Mouse (Mus musculus): ENCODE data around the gene Hs6st2. TPM values are rescaled to one million over a fixed set of nuclear protein-coding genes. Genes with fewer than 3 reads are reported as not detected.
A peak's percentile ranks its signal among the peaks of the same experiment; 100 is the strongest.

Gene Hs6st2
- polyA plus RNA-seq, 1 experiment from 2014 or later: 37.3 TPM

DNA sequence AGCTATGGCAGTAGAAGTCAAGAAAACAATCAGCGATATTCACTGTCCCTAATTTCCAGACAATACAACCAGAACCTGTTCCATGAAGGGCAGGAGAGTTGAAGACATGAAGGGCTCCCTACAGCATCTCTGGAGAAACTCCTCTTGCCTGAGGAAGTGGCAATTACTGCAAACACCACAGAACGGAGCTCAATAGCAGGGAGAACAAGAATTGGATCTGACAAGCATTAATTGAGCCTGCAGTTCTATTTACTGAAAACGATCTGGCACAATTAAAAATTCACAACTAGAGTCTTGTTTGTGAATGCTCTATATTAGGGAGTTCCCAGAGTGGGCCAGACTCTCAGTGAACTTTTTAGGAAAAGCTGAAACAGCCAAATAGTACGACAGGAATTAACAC is 238.3 kb downstream of the Hs6st2 start:
- no peaks in the 10 kb centered on the region for H3K9me3 ChIP-seq
- H3K27ac ChIP-seq: no peak overlapping the region
- no peaks in the 10 kb centered on the region for H3K36me3 ChIP-seq
- H3K27me3 ChIP-seq: no peaks in the 10 kb centered on the region
- no peaks in the 10 kb centered on the region for H3K4me1 ChIP-seq
- no peak overlapping the region for H3K4me3 ChIP-seq
- no peak for ATAC-seq (ENCODE audit: low FRiP score, low read depth)
- H3K9ac ChIP-seq: no peak overlapping the region
- WGBS: 69% methylated on average over 4 of the region's 4 CpGs
- H3K4me2 ChIP-seq (replicated peaks): no peak overlapping the region

DNA sequence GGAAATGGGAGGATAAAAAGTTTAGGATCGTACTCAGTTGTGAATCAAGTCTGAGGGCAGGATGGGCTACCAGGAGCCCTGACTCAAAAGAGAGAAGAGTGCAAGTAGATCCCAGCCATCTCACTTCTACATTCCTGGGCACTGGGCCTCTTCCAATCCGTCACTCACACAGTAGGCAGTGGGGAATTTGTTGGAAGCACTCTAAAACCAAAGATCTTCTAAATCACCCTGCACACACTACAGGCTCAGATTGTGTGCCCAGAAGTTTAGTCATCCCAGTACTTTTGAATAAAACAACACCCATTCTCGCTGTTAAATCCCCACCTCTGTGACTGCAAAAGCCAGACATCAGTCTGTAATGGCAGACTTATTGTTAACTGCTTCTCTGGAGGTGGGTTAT is 249.9 kb downstream of the Hs6st2 start:
- Histone ChIP-seq H3K9ac (no peak overlapping the region), H3K4me1 (no peaks in the 10 kb centered on the region), H3K4me3 (no peak overlapping the region), H3K4me2 (replicated peaks) (no peak overlapping the region), H3K9me3 (no peaks in the 10 kb centered on the region), H3K27me3 (no peaks in the 10 kb centered on the region), H3K27ac (no peak overlapping the region), H3K36me3 (no peaks in the 10 kb centered on the region)
- WGBS: 74% methylated on average over 3 of the region's 3 CpGs
- no peak for ATAC-seq (ENCODE audit: low FRiP score, low read depth)

DNA sequence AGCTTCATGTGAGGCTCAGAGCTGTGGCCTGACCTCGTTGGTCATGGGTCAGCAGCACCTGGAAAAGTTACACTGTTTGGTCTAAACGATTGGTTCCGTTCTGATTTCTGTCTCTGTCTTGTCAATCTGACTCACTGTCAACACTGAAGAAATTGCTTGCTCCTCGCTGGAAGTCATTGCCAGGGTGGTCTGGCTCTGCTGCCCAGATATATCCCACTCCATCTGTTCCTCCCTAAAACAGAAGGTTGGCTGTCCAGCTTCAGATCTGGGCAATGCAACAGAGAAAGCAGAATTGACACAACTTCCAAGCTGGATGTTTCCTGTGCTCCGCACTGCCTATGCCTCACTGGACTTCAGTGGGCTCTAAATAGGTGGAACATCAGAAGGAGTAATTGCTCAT is 256.6 kb downstream of the Hs6st2 start:
- 80% methylated on average over 5 of the region's 5 CpGs for WGBS
- Histone ChIP-seq H3K9ac (no peak overlapping the region), H3K4me2 (replicated peaks) (no peak overlapping the region), H3K9me3 (no peaks in the 10 kb centered on the region), H3K4me3 (no peak overlapping the region), H3K27ac (no peak overlapping the region), H3K36me3 (no peaks in the 10 kb centered on the region), H3K27me3 (no peaks in the 10 kb centered on the region), H3K4me1 (no peaks in the 10 kb centered on the region)
- no peak for ATAC-seq (ENCODE audit: low FRiP score, low read depth)

DNA sequence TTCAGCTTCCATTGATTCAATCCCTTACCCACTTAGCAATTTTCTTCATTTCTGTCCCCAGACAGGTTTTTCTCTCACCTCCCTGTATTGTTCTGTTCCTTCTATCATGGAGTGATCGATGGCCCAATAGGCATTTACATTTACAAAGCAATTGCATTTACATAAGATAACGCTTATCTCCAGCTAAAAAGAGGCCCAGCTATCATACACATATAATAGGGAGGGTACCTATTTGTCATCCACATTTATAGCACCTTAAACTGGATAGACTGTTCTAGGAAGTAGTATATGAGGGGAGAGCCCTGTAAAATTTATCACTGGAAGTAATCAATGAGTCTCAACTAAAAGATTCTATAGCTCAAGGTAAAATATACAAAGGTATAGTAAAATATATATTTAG is 271.4 kb downstream of the Hs6st2 start:
- 84% methylated on average over 2 of the region's 2 CpGs for WGBS
- Histone ChIP-seq H3K36me3 (no peaks in the 10 kb centered on the region), H3K9ac (no peak overlapping the region), H3K4me3 (no peak overlapping the region), H3K4me1 (no peaks in the 10 kb centered on the region), H3K27ac (no peak overlapping the region), H3K4me2 (replicated peaks) (no peak overlapping the region), H3K27me3 (peaks cover 7% of the 10 kb centered on the region; the same call in 1 of the 2 replicates), H3K9me3 (no peaks in the 10 kb centered on the region)
- no peak for ATAC-seq (ENCODE audit: low FRiP score, low read depth)

DNA sequence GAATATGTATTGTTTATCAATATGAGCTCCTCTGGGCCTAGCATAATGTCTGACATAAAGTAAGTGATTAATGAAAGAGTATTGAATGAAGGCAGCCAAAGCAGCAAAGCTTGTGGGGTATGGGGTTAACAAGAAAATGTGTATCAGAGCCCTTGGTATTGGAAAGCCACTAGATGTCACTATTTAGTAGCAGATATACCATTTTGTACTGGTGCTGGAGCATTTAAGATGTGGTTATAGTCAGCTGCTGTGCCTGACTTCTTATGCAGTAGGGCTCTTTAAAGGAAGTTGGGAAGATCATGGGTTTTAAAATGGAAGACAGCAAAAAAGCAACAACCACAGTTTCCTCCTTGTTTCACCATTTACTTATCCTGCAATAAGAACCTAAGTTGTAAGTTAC is 284.2 kb downstream of the Hs6st2 start:
- Histone ChIP-seq H3K9me3 (no peaks in the 10 kb centered on the region), H3K4me2 (replicated peaks) (no peak overlapping the region), H3K27me3 (0 out of 2 replicates have a peak, but pooled peaks cover 5% of the 10 kb centered on the region), H3K36me3 (no peaks in the 10 kb centered on the region), H3K4me1 (peaks cover 10% of the 10 kb centered on the region), H3K9ac (no peak overlapping the region), H3K4me3 (no peak overlapping the region), H3K27ac (peak overlapping the region; percentile 10; the same call in 1 of the 2 replicates)
- no peak for ATAC-seq (ENCODE audit: low FRiP score, low read depth)

DNA sequence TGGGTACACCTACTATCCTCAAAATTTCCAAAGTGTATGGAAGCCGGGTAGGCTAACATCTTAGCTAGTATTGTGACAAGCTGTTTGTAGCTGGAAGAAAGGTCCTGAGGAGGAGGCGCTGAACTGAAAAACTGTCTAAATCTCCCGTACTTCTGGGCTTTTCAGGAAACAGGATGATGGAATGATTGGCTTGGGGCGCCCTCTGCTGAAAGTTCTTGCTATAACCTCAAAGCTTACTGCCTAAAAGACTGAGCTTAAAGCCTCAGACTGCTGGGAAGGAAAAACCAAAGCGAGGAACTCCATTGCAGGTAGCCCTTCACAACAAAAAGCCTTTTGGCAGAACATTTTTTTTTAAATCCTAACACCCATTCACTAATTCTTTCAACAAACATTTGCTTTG is 307.0 kb downstream of the Hs6st2 start:
- no peak overlapping the region for H3K27ac ChIP-seq
- H3K27me3 ChIP-seq: 0 out of 2 replicates have a peak, but pooled peaks cover 3% of the 10 kb centered on the region
- H3K9me3 ChIP-seq: no peaks in the 10 kb centered on the region
- no peak overlapping the region for H3K9ac ChIP-seq
- H3K36me3 ChIP-seq: no peaks in the 10 kb centered on the region
- no peak for ATAC-seq (ENCODE audit: low FRiP score, low read depth)
- H3K4me3 ChIP-seq: no peak overlapping the region
- H3K4me1 ChIP-seq: no peaks in the 10 kb centered on the region
- WGBS: 14% methylated on average over 5 of the region's 5 CpGs
- no peak overlapping the region for H3K4me2 ChIP-seq (replicated peaks)

DNA sequence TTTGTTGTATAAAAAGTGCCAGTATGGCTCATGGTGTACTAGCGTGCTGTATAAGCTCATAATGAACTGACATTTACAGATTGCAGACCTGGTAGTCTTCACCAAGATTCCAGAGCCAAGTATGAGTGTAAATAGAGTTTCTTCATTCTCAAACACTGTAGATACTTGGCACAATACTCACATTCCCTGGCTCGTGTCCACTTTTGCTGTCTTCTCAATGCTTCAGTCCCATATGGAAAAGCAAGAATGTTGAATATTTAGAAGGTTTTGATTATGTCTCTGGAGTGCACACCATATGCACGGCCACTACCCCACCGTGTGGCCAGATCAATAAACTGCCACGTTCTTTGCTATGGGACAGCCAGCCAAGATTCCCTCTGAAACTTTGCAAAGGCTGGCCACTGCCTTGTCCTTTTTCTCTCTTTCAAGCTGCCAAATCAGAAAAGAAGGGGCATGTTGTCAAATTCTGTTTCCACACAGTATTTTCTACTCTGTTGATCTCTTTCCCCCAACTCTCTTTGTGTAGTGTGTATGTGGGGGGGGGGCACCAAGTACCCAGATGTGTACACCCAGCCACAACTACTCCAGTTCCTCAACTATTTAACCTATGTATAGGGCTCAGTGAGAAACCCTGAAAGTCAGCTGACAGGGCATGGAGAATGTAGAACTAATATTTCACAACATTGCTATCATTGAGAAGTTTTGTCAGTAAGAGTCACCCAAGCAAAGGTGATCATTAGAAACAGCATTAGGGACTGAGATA is 309.0 kb downstream of the Hs6st2 start:
- H3K9ac ChIP-seq: no peak overlapping the region
- H3K36me3 ChIP-seq: no peaks in the 10 kb centered on the region
- no peaks in the 10 kb centered on the region for H3K4me1 ChIP-seq
- no peak overlapping the region for H3K4me2 ChIP-seq (replicated peaks)
- no peaks in the 10 kb centered on the region for H3K9me3 ChIP-seq
- no peak overlapping the region for H3K27ac ChIP-seq
- no peak overlapping the region for H3K4me3 ChIP-seq
- ATAC-seq (ENCODE audit: low FRiP score, low read depth): peak; percentile 77; the same call in 1 of the 2 replicates
- peaks cover 9% of the 10 kb centered on the region; the same call in 1 of the 2 replicates for H3K27me3 ChIP-seq
- 32% methylated on average over 5 of the region's 5 CpGs for WGBS

DNA sequence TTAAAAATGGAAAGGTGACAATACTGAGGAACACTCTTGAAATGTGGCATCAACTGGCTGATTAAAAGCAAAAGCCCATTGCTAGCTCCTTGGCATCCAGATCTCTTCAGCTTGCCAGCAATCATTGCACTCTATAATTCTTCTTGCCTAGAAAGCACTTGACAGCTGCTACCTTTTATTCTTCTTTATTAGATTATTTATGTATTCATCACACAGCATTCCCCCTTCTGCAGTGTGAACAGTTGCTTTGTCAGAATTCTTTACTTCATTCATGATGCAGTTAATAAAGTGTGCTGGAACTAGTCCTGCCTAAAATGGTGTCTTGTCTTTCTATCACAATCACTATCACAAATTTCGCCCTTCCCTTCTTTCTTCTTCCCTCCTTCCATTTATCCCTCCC is 332.0 kb downstream of the Hs6st2 start:
- Histone ChIP-seq H3K27me3 (no peaks in the 10 kb centered on the region; the same call in 1 of the 2 replicates), H3K4me2 (replicated peaks) (no peak overlapping the region), H3K4me1 (no peaks in the 10 kb centered on the region), H3K36me3 (no peaks in the 10 kb centered on the region), H3K4me3 (no peak overlapping the region), H3K9me3 (no peaks in the 10 kb centered on the region), H3K9ac (no peak overlapping the region), H3K27ac (no peak overlapping the region)
- ATAC-seq (ENCODE audit: low FRiP score, low read depth): no peak
- 80% methylated on average over 1 of the region's 1 CpGs for WGBS

DNA sequence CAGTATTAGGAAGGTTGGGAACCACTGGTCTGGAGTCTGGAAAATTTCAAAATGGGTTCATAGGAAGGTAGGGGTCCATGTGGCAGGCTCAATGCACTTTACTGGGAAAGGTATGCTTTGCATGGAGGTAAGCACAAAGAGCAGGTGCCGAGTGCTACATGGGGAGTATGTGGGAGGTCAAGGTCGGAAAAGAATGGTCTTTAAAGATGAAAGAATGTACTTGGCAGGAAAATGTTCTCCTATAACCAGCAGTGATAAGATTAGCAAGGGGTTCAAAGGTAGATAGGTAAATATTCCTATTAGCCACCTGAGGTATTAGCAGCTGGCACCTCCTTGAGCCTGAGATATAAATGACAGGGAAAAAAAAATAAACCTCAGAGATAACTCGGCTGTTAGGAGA is 338.1 kb downstream of the Hs6st2 start:
- Histone ChIP-seq H3K4me2 (replicated peaks) (no peak overlapping the region), H3K9me3 (no peaks in the 10 kb centered on the region), H3K36me3 (no peaks in the 10 kb centered on the region), H3K4me3 (no peak overlapping the region), H3K4me1 (no peaks in the 10 kb centered on the region), H3K9ac (no peak overlapping the region), H3K27me3 (no peaks in the 10 kb centered on the region), H3K27ac (no peak overlapping the region)
- 74% methylated on average over 3 of the region's 3 CpGs for WGBS
- no peak for ATAC-seq (ENCODE audit: low FRiP score, low read depth)

Other genes starting within 250 kb of the Hs6st2 start
- gene Usp26, start 119.4 kb upstream of the Hs6st2 start, polyA plus RNA-seq (2015; fragmentation: Nextera tagmentation; extraction: Ambion mirVana): 0.04 TPM in 1 of 2 replicates, not detected in the other

Measured in limb, embryonic 13.5 days (tissue).